Mouse (Mus musculus) kidney, adult 2 months (tissue): ENCODE measurements around the gene Arl2. TPM values are rescaled to one million over a fixed set of nuclear protein-coding genes. Genes with fewer than 3 reads are reported as not detected.

Experiments
- DNase-seq: peaks from one replicate; pipeline ENCODE4 v3.0.0; 2021
- H3K27ac ChIP-seq: fragments of 200-500 bp; 2 replicates; pipeline ENCODE4 v1.5.1; 2012; ENCODE audit warnings: low read depth, low read length, control low read depth, inconsistent platforms; ENCODE audit not compliant: insufficient read depth
- H3K27me3 ChIP-seq: fragments of 200-500 bp; replicated peaks from 2 replicates; pipeline ENCODE4 v1.6.1; 2012; ENCODE audit warnings: mild to moderate bottlenecking, moderate library complexity, low read length, inconsistent platforms; ENCODE audit not compliant: control insufficient read depth, insufficient read depth
- H3K36me3 ChIP-seq: fragments of 200-500 bp; 2 replicates; pipeline ENCODE4 v1.6.1; 2012; ENCODE audit warnings: mild to moderate bottlenecking, moderate library complexity, low read length, inconsistent platforms; ENCODE audit not compliant: control insufficient read depth, insufficient read depth
- H3K4me1 ChIP-seq: fragments of 200-500 bp; 2 replicates; pipeline ENCODE4 v1.6.1; 2011; ENCODE audit warnings: low read length; ENCODE audit not compliant: control insufficient read depth, insufficient read depth
- H3K4me3 ChIP-seq: fragments of 200-500 bp; 2 replicates; pipeline ENCODE4 v1.5.1; 2011; ENCODE audit warnings: mild to moderate bottlenecking, low read depth, low read length, control low read depth; ENCODE audit not compliant: insufficient read depth
- CTCF ChIP-seq: fragments of 200-500 bp; conservative IDR thresholded peaks from 2 replicates; pipeline ENCODE4 v1.5.1; 2011; ENCODE audit warnings: low read depth, mild to moderate bottlenecking, control low read depth, low read length, moderate library complexity, mixed read lengths; ENCODE audit not compliant: insufficient read depth, insufficient read length
- POLR2A ChIP-seq: fragments of 200-500 bp; IDR thresholded peaks from one replicate; pipeline ENCODE4 v1.6.1; 2011; ENCODE audit warnings: low read depth, low read length, control low read depth
- WGBS: fragments of 180-500 bp; shearing (Covaris S2); methylation state at CpG from one replicate; pipeline ENCODE4 v1.1.7; 2018; 5-methylcytosine and 5-hydroxymethylcytosine counted together
- polyA plus RNA-seq: library from polyadenylated mRNA; depleted of rRNA; stranded (reverse); fragments of >200 nt; gene quantifications from 2 replicates; pipeline ENCODE4 v1.2.3, GENCODE M21; 2012

Arl2 gene
- polyA plus RNA-seq, 1 experiment, result 144 TPM

DNA sequence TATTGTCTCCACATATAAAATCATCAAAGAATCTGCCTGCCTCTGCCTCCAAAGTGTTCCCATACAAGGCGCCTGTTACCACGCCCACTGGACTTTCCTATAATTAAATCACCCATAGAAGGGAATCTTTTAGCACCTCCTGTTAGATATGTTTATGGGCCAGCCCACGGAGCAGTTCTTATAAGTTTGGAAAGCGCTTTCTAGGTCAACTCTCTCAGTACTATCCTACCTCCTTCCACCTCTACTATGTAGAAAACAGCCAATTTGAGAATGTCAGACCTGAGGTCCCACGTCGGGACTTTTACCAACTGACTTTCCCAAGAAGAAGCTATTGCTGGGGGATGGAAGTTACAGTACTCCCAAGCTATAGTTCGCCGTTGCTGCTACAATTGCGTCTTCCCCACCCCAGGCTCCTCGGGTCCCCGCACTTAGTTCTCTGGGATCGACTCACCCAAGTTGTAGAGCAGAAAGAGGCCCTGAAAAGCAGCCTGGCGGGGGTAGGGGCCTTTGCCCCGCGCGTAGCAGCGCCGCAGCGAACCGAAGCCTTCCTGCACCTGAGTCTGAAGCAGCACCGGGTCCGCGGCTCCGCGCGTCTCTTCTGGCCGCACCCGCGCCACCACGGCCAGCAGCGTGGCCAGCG lies 23.9 kb downstream of the Arl2 start:
- no peaks in the 10 kb centered on the region for H3K27me3 ChIP-seq
- 4% methylated on average over 32 of the region's 32 CpGs for WGBS
- peak overlapping the region; percentile 77 for H3K4me3 ChIP-seq
- H3K36me3 ChIP-seq, result no peaks in the 10 kb centered on the region
- peak overlapping the region; percentile 40 for H3K27ac ChIP-seq
- H3K4me1 ChIP-seq, result peaks cover 7% of the 10 kb centered on the region; the same call in 1 of the 2 replicates
- TF ChIP-seq POLR2A, result no peak
- TF ChIP-seq CTCF, result no peak
- no peak for DNase-seq

DNA sequence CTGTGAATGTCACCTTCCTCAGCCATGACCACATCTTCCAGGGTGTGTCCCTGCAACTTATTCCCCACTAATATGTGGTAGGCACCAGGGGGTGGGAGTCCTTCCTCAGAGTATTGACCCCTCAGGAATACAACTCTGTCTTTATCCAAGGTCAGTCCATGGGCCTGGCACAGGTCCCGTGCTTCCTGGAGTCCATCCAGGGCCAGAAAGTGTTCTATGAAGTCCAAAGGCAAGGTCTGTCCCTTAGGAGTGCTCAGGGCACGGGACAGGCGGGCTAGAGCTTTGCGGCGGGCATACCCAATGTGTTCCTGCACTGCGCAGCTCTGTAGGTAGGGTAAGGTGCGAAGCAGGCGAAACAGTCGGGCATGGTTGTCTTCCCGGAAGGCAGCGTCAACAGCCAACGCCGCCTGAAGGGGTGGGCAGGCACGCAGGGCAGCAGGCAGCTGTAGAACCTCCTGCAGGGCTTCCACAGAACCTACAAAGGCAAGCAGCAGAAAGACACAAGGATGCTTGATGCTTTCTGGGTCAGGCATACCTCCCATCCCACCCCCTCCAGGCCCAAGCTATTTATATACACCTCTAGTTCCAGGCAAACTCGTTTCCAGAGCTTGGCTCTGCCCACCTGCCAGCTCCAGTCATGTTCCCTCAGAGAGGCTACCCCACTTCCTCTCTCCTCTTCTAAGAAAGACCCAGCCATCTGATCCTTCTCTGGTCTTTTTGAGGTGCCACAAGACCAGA lies 25.1 kb downstream of the Arl2 start:
- peak; percentile 68 for DNase-seq
- Histone ChIP-seq H3K36me3 (no peaks in the 10 kb centered on the region), H3K4me3 (no peak overlapping the region), H3K4me1 (peaks cover 7% of the 10 kb centered on the region; the same call in 1 of the 2 replicates), H3K27ac (no peak overlapping the region), H3K27me3 (no peaks in the 10 kb centered on the region)
- WGBS, result 73% methylated on average over 15 of the region's 15 CpGs
- TF ChIP-seq POLR2A (no peak), CTCF (no peak)

DNA sequence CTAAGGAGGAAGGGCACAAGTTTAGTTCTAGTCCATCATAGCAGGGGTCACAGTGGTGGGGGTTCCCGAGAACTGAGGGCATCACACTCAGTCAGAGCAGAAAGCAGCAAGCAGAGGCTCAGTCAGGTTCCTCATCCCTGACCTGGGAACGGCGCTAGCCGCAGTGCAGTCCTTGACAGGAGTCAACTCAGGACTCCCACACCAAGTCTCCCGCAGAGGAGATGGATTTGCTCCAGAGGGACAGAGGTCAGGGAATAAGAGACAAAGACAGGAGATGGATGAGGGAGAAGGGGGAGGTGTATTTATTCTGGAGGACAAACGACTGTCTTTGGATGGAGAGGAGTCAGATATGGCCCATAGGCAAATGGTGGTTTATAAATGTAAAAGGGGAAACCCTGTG lies 28.2 kb downstream of the Arl2 start:
- peak; percentile 69 for DNase-seq
- Histone ChIP-seq H3K27me3 (no peaks in the 10 kb centered on the region), H3K36me3 (no peaks in the 10 kb centered on the region), H3K4me3 (no peak overlapping the region), H3K27ac (no peak overlapping the region), H3K4me1 (peaks cover 4% of the 10 kb centered on the region; the same call in 1 of the 2 replicates)
- TF ChIP-seq POLR2A (no peak), CTCF (no peak)
- 30% methylated on average over 6 of the region's 6 CpGs for WGBS

DNA sequence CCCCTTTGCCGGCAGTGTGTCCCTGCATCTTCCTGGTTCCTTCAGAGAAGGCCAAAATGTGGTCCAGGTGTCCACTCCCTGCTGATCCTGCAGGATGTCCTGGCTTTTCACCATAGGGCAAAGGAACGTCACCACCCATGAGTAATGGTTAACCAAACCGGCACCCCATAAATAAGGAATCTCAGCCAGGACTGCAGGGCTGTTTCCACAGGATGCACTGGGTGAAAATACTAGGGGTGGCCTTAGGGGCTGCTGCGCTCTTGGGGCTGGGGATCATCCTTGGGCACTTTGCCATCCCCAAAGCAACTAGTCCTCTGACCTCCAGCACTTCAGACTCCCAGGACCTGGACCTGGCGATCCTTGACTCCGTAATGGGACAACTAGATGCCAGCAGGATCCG lies 35.8 kb downstream of the Arl2 start, which contains the start of gene Naaladl1:
Naaladl1 (plus strand) TSS at position 197 of the 400 bp plus-strand sequence.
- DNase-seq, result peak; percentile 40
- Histone ChIP-seq H3K4me1 (no peaks in the 10 kb centered on the region), H3K4me3 (no peak within 1 kb of the TSS), H3K27ac (no peak within 1 kb of the TSS), H3K36me3 (no peaks in the 10 kb centered on the region), H3K27me3 (no peaks in the 10 kb centered on the region)
- 62% methylated on average over 7 of the region's 7 CpGs for WGBS
- TF ChIP-seq POLR2A, result no peak
- no peak for TF ChIP-seq CTCF

DNA sequence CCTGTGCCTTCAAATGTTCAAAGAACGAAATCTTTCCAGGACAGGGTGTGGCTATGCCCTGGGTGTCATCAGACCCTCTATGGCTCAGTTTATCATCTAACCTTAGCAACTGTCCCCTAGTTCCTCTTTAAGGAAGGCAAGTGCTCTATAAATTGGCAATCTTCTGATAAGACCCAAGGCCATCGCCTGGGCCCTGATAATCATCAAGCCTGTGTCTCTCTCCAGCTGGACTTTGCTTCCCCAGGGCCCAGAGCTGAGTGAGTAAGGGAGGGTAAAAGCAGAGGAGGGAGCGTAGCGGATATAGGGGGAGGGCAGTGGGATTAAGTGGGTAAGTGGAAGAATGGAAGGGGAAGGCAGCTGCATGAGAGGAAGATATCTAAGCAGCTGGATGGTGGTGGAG lies 36.9 kb downstream of the Arl2 start:
- H3K4me1 ChIP-seq, result no peaks in the 10 kb centered on the region
- DNase-seq, result no peak
- 74% methylated on average over 4 of the region's 4 CpGs for WGBS
- TF ChIP-seq CTCF (no peak), POLR2A (no peak)
- no peaks in the 10 kb centered on the region for H3K27me3 ChIP-seq
- no peak overlapping the region for H3K4me3 ChIP-seq
- no peaks in the 10 kb centered on the region for H3K36me3 ChIP-seq
- H3K27ac ChIP-seq, result no peak overlapping the region

DNA sequence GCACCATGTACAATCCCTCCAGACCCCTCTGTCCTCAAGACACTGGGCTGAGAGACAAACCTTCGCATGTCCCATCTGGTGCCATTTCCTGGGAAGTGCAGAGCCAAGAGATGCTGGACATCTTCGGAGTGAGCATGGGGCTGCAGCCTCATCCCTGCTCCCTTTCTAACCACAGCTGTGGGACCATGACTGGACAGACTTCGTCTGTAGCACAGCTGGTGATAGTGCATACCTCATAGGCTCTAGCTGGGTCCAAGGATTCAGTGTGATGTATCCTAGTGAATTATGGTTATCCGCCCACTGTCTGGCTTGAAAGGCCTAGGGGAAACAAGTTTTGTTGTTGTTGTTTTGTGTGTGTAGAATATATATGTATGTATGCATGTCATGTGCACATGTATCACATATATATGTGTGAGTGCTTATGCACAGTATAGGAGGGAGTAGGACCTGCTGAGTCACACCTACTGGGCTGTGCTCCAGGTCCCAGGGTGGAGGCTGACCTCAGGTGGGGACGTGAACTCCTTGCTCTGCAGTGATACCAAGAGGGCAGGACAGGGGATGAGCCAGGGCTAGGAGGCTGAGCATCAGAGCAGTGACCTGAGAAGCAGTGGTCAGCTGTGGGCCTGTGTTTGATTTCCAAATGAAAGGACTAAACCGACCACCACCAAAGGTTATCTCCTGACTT lies 39.0 kb downstream of the Arl2 start:
- DNase-seq, result no peak
- Histone ChIP-seq H3K4me1 (no peaks in the 10 kb centered on the region), H3K27me3 (no peaks in the 10 kb centered on the region), H3K4me3 (no peak overlapping the region), H3K36me3 (no peaks in the 10 kb centered on the region), H3K27ac (no peak overlapping the region)
- TF ChIP-seq CTCF (no peak), POLR2A (no peak)
- WGBS, result 71% methylated on average over 6 of the region's 6 CpGs

DNA sequence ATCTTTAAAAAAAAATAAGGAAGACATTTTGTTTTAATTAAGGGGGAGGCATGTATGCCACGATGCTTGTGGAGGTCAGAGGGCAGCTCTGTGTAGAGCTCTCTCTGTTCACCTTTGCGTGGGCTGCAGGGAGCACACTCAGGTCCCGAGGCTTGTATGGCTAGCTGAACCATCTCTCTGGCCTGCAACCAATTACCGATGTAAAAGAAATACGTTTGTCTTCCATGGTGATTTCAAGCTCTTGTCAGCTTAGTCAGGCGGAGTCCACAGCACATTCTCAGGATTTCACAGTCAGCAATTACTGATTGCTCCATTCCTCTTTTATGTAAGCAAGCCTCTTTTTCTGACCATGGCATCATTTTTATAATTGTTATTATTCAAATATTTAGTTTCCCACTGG lies 40.2 kb downstream of the Arl2 start:
- no peak overlapping the region for H3K27ac ChIP-seq
- no peak for DNase-seq
- TF ChIP-seq CTCF (no peak), POLR2A (no peak)
- no peaks in the 10 kb centered on the region for H3K27me3 ChIP-seq
- WGBS, result 70% methylated on average over 6 of the region's 6 CpGs
- H3K4me1 ChIP-seq, result no peaks in the 10 kb centered on the region
- H3K4me3 ChIP-seq, result no peak overlapping the region
- H3K36me3 ChIP-seq, result no peaks in the 10 kb centered on the region
